Mouse (Mus musculus) limb, embryonic 15.5 days (tissue): ENCODE data around the gene Tubgcp4. TPM values are rescaled to one million over a fixed set of nuclear protein-coding genes. Genes with fewer than 3 reads are reported as not detected.

Experiments used
- ATAC-seq: fragments of 200-750 bp; cut with Nextera tagmentation; 2 replicates; pipeline ENCODE4 v1.8.0; 2017; ENCODE audit warnings: low read depth, moderate TSS enrichment; ENCODE audit not compliant: insufficient number of reproducible peaks, low FRiP score, low TSS enrichment
- H3K27ac ChIP-seq: fragments of 300-500 bp; sonication (generic); 2 replicates; pipeline ENCODE4 v1.5.1; 2015; ENCODE audit warnings: moderate library complexity, mild to moderate bottlenecking, inconsistent platforms
- H3K27me3 ChIP-seq: fragments of 300-500 bp; sonication (generic); 2 replicates; pipeline ENCODE4 v1.6.1; 2015; ENCODE audit warnings: inconsistent platforms
- H3K36me3 ChIP-seq: fragments of 300-500 bp; sonication (generic); 2 replicates; pipeline ENCODE4 v1.6.1; 2015; ENCODE audit warnings: inconsistent platforms
- H3K4me1 ChIP-seq: fragments of 300-500 bp; sonication (generic); 2 replicates; pipeline ENCODE4 v1.6.1; 2015; ENCODE audit warnings: inconsistent platforms
- H3K4me2 ChIP-seq: fragments of 300-500 bp; sonication (generic); 2 replicates; pipeline ENCODE4 v1.6.1; 2015; ENCODE audit warnings: mild to moderate bottlenecking, inconsistent platforms
- H3K4me3 ChIP-seq: fragments of 300-500 bp; sonication (generic); 2 replicates; pipeline ENCODE4 v1.5.1; 2015; ENCODE audit warnings: mild to moderate bottlenecking, inconsistent platforms
- H3K9ac ChIP-seq: fragments of 300-500 bp; sonication (generic); 2 replicates; pipeline ENCODE4 v1.6.1; 2015; ENCODE audit warnings: inconsistent platforms
- H3K9me3 ChIP-seq: fragments of 300-500 bp; sonication (generic); 2 replicates; pipeline ENCODE4 v1.6.1; 2016; ENCODE audit warnings: inconsistent platforms
- WGBS: fragments of 180-500 bp; shearing (Covaris S2); methylation state at CpG from one replicate; pipeline ENCODE4 v1.1.7; 2015; 5-methylcytosine and 5-hydroxymethylcytosine counted together
- polyA plus RNA-seq: library from polyadenylated mRNA; unstranded; fragments of >200 nt; fragmentation: Nextera tagmentation; extraction: Ambion mirVana; gene quantifications from 2 replicates; pipeline ENCODE4 v1.2.1, GENCODE M21; 2015

Tubgcp4 gene
- polyA plus RNA-seq, 1 experiment from 2014 or later = 48.9 TPM

- no peak for ATAC-seq
These were observed 20.8 kb upstream of the Tubgcp4 start for GRCm38 (mm10) chr2:121149679-121150078.

DNA sequence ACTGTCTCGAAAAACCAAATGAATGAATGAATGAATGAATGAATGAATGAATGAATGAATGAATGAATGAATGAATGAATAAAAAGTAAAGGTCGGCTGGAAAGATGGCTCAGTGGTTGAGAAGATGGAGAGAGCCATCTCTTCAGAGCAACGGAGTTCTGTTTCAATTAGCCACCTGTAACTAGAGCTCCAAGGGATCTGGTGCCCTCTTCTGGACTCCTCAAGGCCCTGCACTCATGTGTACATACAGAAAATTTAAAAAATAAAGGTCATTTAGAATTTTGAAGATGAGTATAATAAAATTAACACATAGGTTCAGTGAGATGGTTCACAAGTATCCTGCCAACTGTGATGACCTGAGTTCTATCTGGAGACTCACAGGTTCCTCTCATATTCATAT is 17.4 kb upstream of the Tubgcp4 start:
- 91% methylated on average over 3 of the region's 3 CpGs for WGBS
- H3K4me1 ChIP-seq = no peaks in the 10 kb centered on the region
- H3K27ac ChIP-seq = no peak overlapping the region
- no peak overlapping the region for H3K4me2 ChIP-seq
- H3K27me3 ChIP-seq = no peaks in the 10 kb centered on the region
- H3K36me3 ChIP-seq = peaks cover 53% of the 10 kb centered on the region
- no peak overlapping the region for H3K9ac ChIP-seq
- H3K4me3 ChIP-seq = no peak overlapping the region
- H3K9me3 ChIP-seq = no peaks in the 10 kb centered on the region
- ATAC-seq = no peak

More at GRCm38 (mm10) chr2:121149679-121150078, 20.8 kb upstream of the Tubgcp4 start:
- no peaks in the 10 kb centered on the region for H3K4me1 ChIP-seq
- no peaks in the 10 kb centered on the region for H3K27me3 ChIP-seq
- no peak overlapping the region for H3K4me2 ChIP-seq
- no peak overlapping the region for H3K4me3 ChIP-seq
- H3K36me3 ChIP-seq = peaks cover 58% of the 10 kb centered on the region
- no peak overlapping the region for H3K27ac ChIP-seq
- 80% methylated on average over 5 of the region's 5 CpGs for WGBS
- H3K9ac ChIP-seq = no peak overlapping the region
- H3K9me3 ChIP-seq = no peaks in the 10 kb centered on the region

DNA sequence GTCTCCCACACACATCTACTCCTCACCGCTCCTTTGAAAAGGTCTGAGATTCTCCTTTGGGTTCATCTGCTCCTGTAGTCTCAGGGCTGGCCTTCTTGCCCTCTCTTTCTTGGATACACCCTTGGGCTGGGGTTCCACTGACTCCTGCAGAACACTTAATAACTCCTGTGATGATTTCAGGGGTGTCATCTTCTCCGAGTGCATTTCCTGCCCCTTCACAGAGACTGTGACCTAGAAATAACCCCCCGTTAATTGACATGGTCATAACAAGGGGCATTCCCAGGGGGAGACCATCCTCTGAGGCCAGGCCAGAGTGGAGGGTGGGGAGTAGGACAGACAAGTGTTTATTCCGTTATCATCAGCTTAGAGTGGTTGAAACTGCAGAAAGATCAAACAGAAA is 1.3 kb upstream of the Tubgcp4 start:
- H3K9ac ChIP-seq = no peak overlapping the region
- H3K27ac ChIP-seq = no peak overlapping the region
- no peaks in the 10 kb centered on the region for H3K9me3 ChIP-seq
- WGBS = 44% methylated on average over 4 of the region's 4 CpGs
- no peaks in the 10 kb centered on the region for H3K27me3 ChIP-seq
- H3K36me3 ChIP-seq = peaks cover 19% of the 10 kb centered on the region
- H3K4me2 ChIP-seq = peak overlapping the region; percentile 72
- H3K4me1 ChIP-seq = peaks cover 16% of the 10 kb centered on the region
- peak overlapping the region; percentile 86 for H3K4me3 ChIP-seq
- no peak for ATAC-seq

GRCm38 (mm10) chr2:121169902-121170301 is 552 bp upstream of the Tubgcp4 start:
- ATAC-seq = no peak
- H3K4me1 ChIP-seq = peaks cover 16% of the 10 kb centered on the region
- H3K9me3 ChIP-seq = no peaks in the 10 kb centered on the region
- peak overlapping the region; percentile 72 for H3K4me2 ChIP-seq
- H3K36me3 ChIP-seq = peaks cover 19% of the 10 kb centered on the region
- peak overlapping the region; percentile 89; the same call in 1 of the 2 replicates for H3K27ac ChIP-seq
- peak overlapping the region; percentile 86 for H3K4me3 ChIP-seq
- H3K27me3 ChIP-seq = no peaks in the 10 kb centered on the region
- H3K9ac ChIP-seq = peak overlapping the region; percentile 72
- 6% methylated on average over 9 of the region's 9 CpGs for WGBS

DNA sequence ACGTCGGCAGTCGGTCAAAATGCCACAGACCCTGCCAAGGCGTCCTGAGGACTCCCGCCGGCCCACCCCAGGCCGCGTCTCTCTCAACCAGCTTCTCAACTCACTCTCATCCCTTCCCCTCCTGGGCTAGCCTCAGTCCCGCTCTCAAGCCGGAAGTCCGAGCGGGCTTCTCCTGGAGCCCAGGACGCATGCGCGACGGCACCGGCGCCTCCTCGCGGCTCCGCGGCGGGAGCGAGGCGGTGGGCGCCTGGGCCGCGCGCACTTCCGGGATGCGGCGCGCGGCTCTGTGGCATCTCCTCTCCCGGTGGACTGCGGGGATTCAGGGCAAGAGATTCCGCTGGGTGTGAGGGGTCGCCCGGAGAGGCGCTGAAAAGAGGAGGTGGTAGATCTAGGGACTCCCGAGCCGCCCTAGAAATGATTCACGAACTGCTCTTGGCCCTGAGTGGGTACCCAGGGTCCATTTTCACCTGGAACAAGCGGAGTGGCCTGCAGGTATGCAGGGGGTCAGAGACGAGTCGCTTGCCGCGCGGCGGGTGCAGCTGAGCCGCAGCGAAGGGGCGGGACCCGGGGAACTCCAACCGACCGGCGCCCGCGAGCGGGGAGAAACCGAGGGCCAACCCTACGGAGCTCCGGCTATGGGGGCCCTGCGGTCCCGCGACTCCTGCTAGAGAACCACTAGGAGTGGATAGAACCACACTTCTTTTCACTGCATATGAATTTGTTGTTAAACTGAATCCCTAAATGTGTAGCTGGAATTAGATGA is 707 bp downstream of the Tubgcp4 start, which contains the start of gene Zscan29:
TSS of gene Zscan29 (minus strand) at position 146 of the 763 bp plus-strand sequence.
- no peaks in the 10 kb centered on the region for H3K27me3 ChIP-seq
- peaks cover 24% of the 10 kb centered on the region for H3K36me3 ChIP-seq
- H3K27ac ChIP-seq = peak within 1 kb of the TSS; percentile 89
- H3K9ac ChIP-seq = peak within 1 kb of the TSS; percentile 72
- WGBS = under 1% methylated on average over 66 of the region's 66 CpGs
- H3K4me1 ChIP-seq = peaks cover 16% of the 10 kb centered on the region
- H3K4me2 ChIP-seq = peak within 1 kb of the TSS; percentile 72
- H3K4me3 ChIP-seq = peak within 1 kb of the TSS; percentile 86
- H3K9me3 ChIP-seq = no peaks in the 10 kb centered on the region
- ATAC-seq = peak; percentile 92

GRCm38 (mm10) chr2:121178828-121179479 is 8.5 kb downstream of the Tubgcp4 start:
- no peaks in the 10 kb centered on the region for H3K9me3 ChIP-seq
- no peak overlapping the region for H3K27ac ChIP-seq
- H3K27me3 ChIP-seq = no peaks in the 10 kb centered on the region
- no peak overlapping the region for H3K4me2 ChIP-seq
- no peak overlapping the region for H3K9ac ChIP-seq
- no peaks in the 10 kb centered on the region for H3K4me1 ChIP-seq
- no peak overlapping the region for H3K4me3 ChIP-seq
- ATAC-seq = no peak
- WGBS = 93% methylated on average over 3 of the region's 3 CpGs
- H3K36me3 ChIP-seq = peaks cover 68% of the 10 kb centered on the region

GRCm38 (mm10) chr2:121183431-121183830 is 13.0 kb downstream of the Tubgcp4 start:
- Histone ChIP-seq H3K9me3 (no peaks in the 10 kb centered on the region), H3K27ac (no peak overlapping the region), H3K4me3 (no peak overlapping the region), H3K27me3 (no peaks in the 10 kb centered on the region), H3K4me2 (no peak overlapping the region), H3K9ac (no peak overlapping the region), H3K36me3 (peaks cover 69% of the 10 kb centered on the region), H3K4me1 (no peaks in the 10 kb centered on the region)
- ATAC-seq = no peak
- 85% methylated on average over 5 of the region's 5 CpGs for whole genome bisulfite sequencing

GRCm38 (mm10) chr2:121184142-121184541 is 13.7 kb downstream of the Tubgcp4 start:
- H3K9me3 ChIP-seq = no peaks in the 10 kb centered on the region
- H3K9ac ChIP-seq = no peak overlapping the region
- H3K4me2 ChIP-seq = no peak overlapping the region
- H3K4me1 ChIP-seq = no peaks in the 10 kb centered on the region
- H3K4me3 ChIP-seq = no peak overlapping the region
- ATAC-seq = no peak
- no peak overlapping the region for H3K27ac ChIP-seq
- peaks cover 69% of the 10 kb centered on the region for H3K36me3 ChIP-seq
- WGBS = 93% methylated on average over 7 of the region's 7 CpGs
- no peaks in the 10 kb centered on the region for H3K27me3 ChIP-seq

- H3K4me1 ChIP-seq = no peaks in the 10 kb centered on the region
- H3K36me3 ChIP-seq = peaks cover 86% of the 10 kb centered on the region
- H3K4me3 ChIP-seq = no peak overlapping the region
- no peak overlapping the region for H3K4me2 ChIP-seq
- no peak overlapping the region for H3K27ac ChIP-seq
- H3K27me3 ChIP-seq = no peaks in the 10 kb centered on the region
- no peak overlapping the region for H3K9ac ChIP-seq
- no peaks in the 10 kb centered on the region for H3K9me3 ChIP-seq
- WGBS = 59% methylated on average over 1 of the region's 1 CpGs
- ATAC-seq = no peak
These were observed 18.1 kb downstream of the Tubgcp4 start for GRCm38 (mm10) chr2:121188530-121188929.

DNA sequence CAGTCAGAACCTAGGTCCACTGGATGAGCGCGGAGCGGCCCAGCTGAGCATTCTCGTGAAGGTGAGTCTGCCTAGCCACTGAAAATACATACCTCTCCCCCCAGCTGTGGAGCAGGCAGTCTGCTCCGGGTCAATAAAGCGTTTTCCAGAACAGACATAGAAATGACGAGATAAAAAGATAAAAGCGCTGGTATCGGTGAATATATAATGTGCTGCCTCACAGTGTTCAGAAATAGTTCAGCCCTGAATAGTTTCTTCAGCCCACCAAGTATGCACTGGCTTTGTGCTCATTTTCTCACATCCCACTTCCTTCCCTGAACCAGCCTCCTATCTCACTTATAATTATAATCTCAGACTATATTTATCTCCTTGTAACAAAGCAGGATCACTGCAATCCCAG is 25.0 kb downstream of the Tubgcp4 start:
- peaks cover 95% of the 10 kb centered on the region for H3K36me3 ChIP-seq
- 91% methylated on average over 9 of the region's 9 CpGs for WGBS

GRCm38 (mm10) chr2:121204276-121204675 is 33.8 kb downstream of the Tubgcp4 start:
- ATAC-seq = no peak
- Histone ChIP-seq H3K4me3 (no peak overlapping the region), H3K36me3 (peaks cover 91% of the 10 kb centered on the region), H3K4me1 (no peaks in the 10 kb centered on the region), H3K27me3 (no peaks in the 10 kb centered on the region), H3K9me3 (no peaks in the 10 kb centered on the region), H3K4me2 (no peak overlapping the region), H3K9ac (no peak overlapping the region), H3K27ac (no peak overlapping the region)
- 94% methylated on average over 17 of the region's 17 CpGs for WGBS

More for the DNA sequence above, 25.0 kb downstream of the Tubgcp4 start:
- Histone ChIP-seq H3K27ac (no peak overlapping the region), H3K4me3 (no peak overlapping the region), H3K4me1 (no peaks in the 10 kb centered on the region), H3K9me3 (no peaks in the 10 kb centered on the region), H3K9ac (no peak overlapping the region), H3K4me2 (no peak overlapping the region), H3K27me3 (no peaks in the 10 kb centered on the region)
- no peak for ATAC-seq

GRCm38 (mm10) chr2:121206541-121206940 is 36.1 kb downstream of the Tubgcp4 start:
- H3K36me3 ChIP-seq = peaks cover 88% of the 10 kb centered on the region
- WGBS = 94% methylated on average over 3 of the region's 3 CpGs
- H3K9ac ChIP-seq = no peak overlapping the region
- no peaks in the 10 kb centered on the region for H3K9me3 ChIP-seq
- ATAC-seq = no peak
- H3K4me1 ChIP-seq = no peaks in the 10 kb centered on the region
- no peak overlapping the region for H3K4me2 ChIP-seq
- H3K27ac ChIP-seq = no peak overlapping the region
- H3K27me3 ChIP-seq = no peaks in the 10 kb centered on the region
- H3K4me3 ChIP-seq = no peak overlapping the region
